Mouse (Mus musculus) CH12.LX (cell line): ENCODE results near the gene Tctn1. TPM values are rescaled to one million over a fixed set of nuclear protein-coding genes. Genes with fewer than 3 reads are reported as not detected.

Experiments used
- DNase-seq: peaks from one replicate; pipeline ENCODE4 v3.0.0-alpha.2; 2013; ENCODE audit errors: extremely low read depth
- H3K27ac ChIP-seq: 2 replicates; pipeline ENCODE4 v1.5.1; 2012; ENCODE audit warnings: low read depth, mild to moderate bottlenecking, control low read depth, moderate library complexity; ENCODE audit not compliant: insufficient read depth
- H3K27me3 ChIP-seq: replicated peaks from 2 replicates; pipeline ENCODE3; 2012; ENCODE audit warnings: inconsistent platforms
- H3K36me3 ChIP-seq, 2 experiments: replicated peaks in 1 of 2; 2 replicates each; pipeline versions ENCODE3 to v1.6.1; 2012; ENCODE audit warnings: inconsistent platforms in 1 of 2, low read length in 1 of 2, mild to moderate bottlenecking in 1 of 2, mixed read lengths in 1 of 2, moderate library complexity in 1 of 2; ENCODE audit not compliant: control insufficient read depth in 1 of 2, insufficient read depth in 1 of 2
- H3K4me1 ChIP-seq, 2 experiments: 2 replicates each; pipeline ENCODE4 v1.6.1; 2012; ENCODE audit warnings: inconsistent platforms in 1 of 2, moderate library complexity in 1 of 2; ENCODE audit not compliant: insufficient read depth in 2 of 2, control insufficient read depth in 1 of 2
- H3K4me2 ChIP-seq: 2 replicates; pipeline ENCODE4 v1.6.1; 2012; ENCODE audit warnings: low read depth, mild to moderate bottlenecking, control low read depth; ENCODE audit not compliant: poor library complexity, insufficient read depth, severe bottlenecking
- H3K4me3 ChIP-seq, 3 experiments: fragments of 150-350 bp in 1 of 3; sonication (generic) in 1 of 3; replicated peaks in 1 of 3; 2 replicates each; pipeline versions ENCODE3 to v1.5.1; 2011 to 2012; ENCODE audit warnings: low read depth in 2 of 3, low read length in 2 of 3, mild to moderate bottlenecking in 2 of 3, moderate library complexity in 2 of 3, control low read depth in 1 of 3, improper control_type of control experiment in 1 of 3, inconsistent platforms in 1 of 3, mixed read lengths in 1 of 3; ENCODE audit not compliant: poor library complexity in 1 of 3
- H3K79me2 ChIP-seq: replicated peaks from 2 replicates; pipeline ENCODE4 v1.6.1; 2012; ENCODE audit warnings: mild to moderate bottlenecking, moderate library complexity; ENCODE audit not compliant: control insufficient read depth, poor library complexity, insufficient read depth, severe bottlenecking; ENCODE audit errors: extremely low read depth
- H3K9ac ChIP-seq: 2 replicates; pipeline ENCODE4 v1.6.1; 2012; ENCODE audit warnings: low read depth, mild to moderate bottlenecking, control low read depth, moderate library complexity; ENCODE audit not compliant: insufficient read depth
- H3K9me3 ChIP-seq: replicated peaks from 2 replicates; pipeline ENCODE3; 2012; ENCODE audit warnings: low read length, inconsistent platforms, mixed read lengths
- E2F4 ChIP-seq: IDR thresholded peaks from 2 replicates; pipeline ENCODE4 v1.6.1; 2011; ENCODE audit warnings: low read depth, low read length, improper control_type of control experiment; ENCODE audit not compliant: insufficient replicate concordance
- EP300 ChIP-seq: IDR thresholded peaks from 2 replicates; pipeline ENCODE4 v1.6.1; 2011; ENCODE audit warnings: low read length, improper control_type of control experiment
- HCFC1 ChIP-seq: IDR thresholded peaks from 2 replicates; pipeline ENCODE4 v1.6.1; 2012; ENCODE audit warnings: low read depth, mild to moderate bottlenecking, inconsistent platforms, low read length, improper control_type of control experiment
- IRF4 ChIP-seq: IDR thresholded peaks from 2 replicates; pipeline ENCODE4 v1.6.1; 2014; ENCODE audit warnings: low read depth, mild to moderate bottlenecking, inconsistent platforms, low read length, improper control_type of control experiment
- JUND ChIP-seq: conservative IDR thresholded peaks from 2 replicates; pipeline ENCODE4 v1.6.1; 2011; ENCODE audit warnings: low read depth, low read length, improper control_type of control experiment
- KAT2A ChIP-seq: IDR thresholded peaks from 2 replicates; pipeline ENCODE4 v1.6.1; 2012; ENCODE audit warnings: low read length, improper control_type of control experiment, inconsistent platforms; ENCODE audit not compliant: insufficient replicate concordance
- MAFK ChIP-seq: IDR thresholded peaks from 2 replicates; pipeline ENCODE4 v1.6.1; 2011; ENCODE audit warnings: low read length, improper control_type of control experiment; ENCODE audit not compliant: insufficient replicate concordance
- MEF2A ChIP-seq: IDR thresholded peaks from 2 replicates; pipeline ENCODE4 v1.6.1; 2014; ENCODE audit warnings: low read depth, mild to moderate bottlenecking, inconsistent platforms, low read length, improper control_type of control experiment, borderline replicate concordance
- MXI1 ChIP-seq: IDR thresholded peaks from 2 replicates; pipeline ENCODE4 v1.6.1; 2011; ENCODE audit warnings: mild to moderate bottlenecking, low read depth, low read length, improper control_type of control experiment
- PAX5 ChIP-seq: IDR thresholded peaks from 2 replicates; pipeline ENCODE4 v1.6.1; 2012; ENCODE audit warnings: low read length, inconsistent platforms, mixed read lengths
- POLR2A ChIP-seq: IDR thresholded peaks from 2 replicates; pipeline ENCODE4 v1.6.1; 2011; ENCODE audit warnings: low read depth, mild to moderate bottlenecking, improper control_type of control experiment, low read length
- POLR2AphosphoS2 ChIP-seq: IDR thresholded peaks from 2 replicates; pipeline ENCODE4 v1.6.1; 2011; ENCODE audit warnings: low read depth, low read length, improper control_type of control experiment
- RAD21 ChIP-seq: IDR thresholded peaks from 2 replicates; pipeline ENCODE4 v1.6.1; 2011; ENCODE audit warnings: low read depth, mild to moderate bottlenecking, low read length, improper control_type of control experiment, moderate library complexity
- TCF12 ChIP-seq: IDR thresholded peaks from 2 replicates; pipeline ENCODE4 v1.6.1; 2014; ENCODE audit warnings: low read depth, mild to moderate bottlenecking, inconsistent platforms, low read length, improper control_type of control experiment
- ZKSCAN1 ChIP-seq: IDR thresholded peaks from 2 replicates; pipeline ENCODE4 v1.6.1; 2012; ENCODE audit warnings: low read depth, inconsistent platforms, low read length, improper control_type of control experiment, borderline replicate concordance
- ZNF384 ChIP-seq: IDR thresholded peaks from 2 replicates; pipeline ENCODE4 v1.6.1; 2012; ENCODE audit warnings: low read depth, low read length, improper control_type of control experiment, inconsistent platforms
- dilution Hi-C: fragments of 300-500 bp; cut with MboI; formaldehyde crosslinking; loops from 2 replicates; pipeline ENCODE4 v1.14.3; 2020; ENCODE audit warnings: low sequenced_read_pairs; ENCODE audit not compliant: extremely low pct_unique_long_range_greater_than_20kb, extremely low pct_ligation_motif_present
- in situ Hi-C: fragments of 300-500 bp; cut with MboI; formaldehyde crosslinking; loops from 3 replicates; pipeline ENCODE4 v1.14.3; 2019; ENCODE audit warnings: low sequenced_read_pairs, low pct_ligation_motif_present, low pct_unique_long_range_greater_than_20kb, mixed read lengths
- polyA plus RNA-seq: library from polyadenylated mRNA; unstranded; fragments of >175 nt; gene quantifications from 2 replicates; pipeline ENCODE4 v1.2.1, GENCODE M21; 2012; ENCODE audit warnings: low read depth; ENCODE audit not compliant: insufficient read length
- total RNA-seq, 2 experiments: library from RNA; depleted of rRNA; stranded (reverse); fragments of 300-350 nt in 1 of 2; fragments of >200 nt in 1 of 2; gene quantifications; 2 replicates each; pipeline ENCODE4 v1.2.3; 2012 to 2014

The Tctn1 gene
- total and polyA plus RNA-seq, 3 experiments: 2.9 to 8.8 (median 3.7) TPM

GRCm38 (mm10) chr5:122279799-122280421 is 15.7 kb upstream of the Tctn1 start:
- dilution Hi-C loops: no loop called here
- no peak for TF ChIP-seq E2F4
- TF ChIP-seq MAFK: no peak
- TF ChIP-seq TCF12: no peak
- TF ChIP-seq IRF4: no peak
- no peak for TF ChIP-seq JUND
- no peak for TF ChIP-seq EP300
- TF ChIP-seq HCFC1: no peak
- TF ChIP-seq MEF2A: no peak
- no peak for TF ChIP-seq POLR2AphosphoS2
- no peak for TF ChIP-seq KAT2A
- no peak for TF ChIP-seq PAX5
- no peak for TF ChIP-seq MXI1
- no peak for TF ChIP-seq ZKSCAN1
- TF ChIP-seq POLR2A: no peak
- H3K4me2 ChIP-seq: no peak overlapping the region
- H3K27me3 ChIP-seq: no peaks in the 10 kb centered on the region
- no peaks in the 10 kb centered on the region for H3K36me3 ChIP-seq
- no peak overlapping the region for H3K4me3 ChIP-seq
- H3K9ac ChIP-seq: no peak overlapping the region
- in situ Hi-C loops: no loop called here
- H3K27ac ChIP-seq: no peak overlapping the region
- peaks cover 6 to 21% of the 10 kb centered on the region in 2 experiments for H3K4me1 ChIP-seq
- DNase-seq: no peak
- H3K9me3 ChIP-seq: no peaks in the 10 kb centered on the region
- H3K79me2 ChIP-seq: peaks cover 6% of the 10 kb centered on the region

- TF ChIP-seq PAX5 (no peak), RAD21 (no peak), ZNF384 (no peak), EP300 (no peak)
- in situ Hi-C loops: no loop called here
These were observed 14.7 kb upstream of the Tctn1 start for GRCm38 (mm10) chr5:122278946-122279345.

More at GRCm38 (mm10) chr5:122278946-122279345, 14.7 kb upstream of the Tctn1 start:
- H3K9me3 ChIP-seq: no peaks in the 10 kb centered on the region
- H3K4me1 ChIP-seq: peaks cover 8 to 28% of the 10 kb centered on the region in 2 experiments
- H3K79me2 ChIP-seq: no peaks in the 10 kb centered on the region
- no peaks in the 10 kb centered on the region for H3K36me3 ChIP-seq
- no peak overlapping the region for H3K4me3 ChIP-seq
- H3K27ac ChIP-seq: no peak overlapping the region
- H3K9ac ChIP-seq: no peak overlapping the region
- dilution Hi-C loops: no loop called here
- DNase-seq: no peak
- no peak overlapping the region for H3K4me2 ChIP-seq
- H3K27me3 ChIP-seq: no peaks in the 10 kb centered on the region
